Mouse (Mus musculus) cerebellum, adult 2 months (tissue): ENCODE results near the gene 4930470P17Rik. TPM values are rescaled to one million over a fixed set of nuclear protein-coding genes. Genes with fewer than 3 reads are reported as not detected.

Source experiments
- DNase-seq, 2 experiments: peaks; one replicate each; pipeline ENCODE4 v3.0.0; 2021
- H3K27ac ChIP-seq: fragments of 200-500 bp; 2 replicates; pipeline ENCODE4 v1.5.1; 2012; ENCODE audit warnings: low read length, control low read depth, inconsistent platforms; ENCODE audit not compliant: insufficient read depth
- H3K27me3 ChIP-seq: fragments of 200-500 bp; 2 replicates; pipeline ENCODE4 v1.6.1; 2012; ENCODE audit warnings: inconsistent platforms, mild to moderate bottlenecking, low read length, moderate library complexity; ENCODE audit not compliant: control insufficient read depth, insufficient read depth
- H3K4me1 ChIP-seq: fragments of 200-500 bp; 2 replicates; pipeline ENCODE4 v1.6.1; 2011; ENCODE audit warnings: low read length; ENCODE audit not compliant: control insufficient read depth, insufficient read depth
- H3K4me3 ChIP-seq: fragments of 200-500 bp; replicated peaks from 2 replicates; pipeline ENCODE3; 2011; ENCODE audit warnings: mild to moderate bottlenecking, low read depth, low read length, control low read depth; ENCODE audit not compliant: insufficient read depth
- CTCF ChIP-seq: fragments of 200-500 bp; IDR thresholded peaks from 2 replicates; pipeline ENCODE4 v1.5.1; 2011; ENCODE audit warnings: low read depth, mild to moderate bottlenecking, control low read depth, low read length, moderate library complexity, borderline replicate concordance; ENCODE audit not compliant: insufficient read depth
- POLR2A ChIP-seq: fragments of 200-500 bp; IDR thresholded peaks from 2 replicates; pipeline ENCODE4 v1.6.1; 2011; ENCODE audit warnings: low read length, control low read depth, borderline replicate concordance; ENCODE audit not compliant: insufficient read depth
- WGBS: fragments of 180-500 bp; shearing (Covaris S2); methylation state at CpG from one replicate; pipeline ENCODE4 v1.1.7; 2018; 5-methylcytosine and 5-hydroxymethylcytosine counted together
- polyA plus RNA-seq: library from polyadenylated mRNA; depleted of rRNA; stranded (reverse); fragments of >200 nt; gene quantifications from 2 replicates; pipeline ENCODE4 v1.2.3, GENCODE M21; 2012; rRNA removed

The 4930470P17Rik gene
- polyA plus RNA-seq, 1 experiment, result not detected

- 92% methylated on average over 7 of the region's 7 CpGs for WGBS
- TF ChIP-seq CTCF (no peak), POLR2A (no peak)
- H3K27ac ChIP-seq, result no peak overlapping the region
- DNase-seq, result no peak
- H3K4me3 ChIP-seq, result no peak overlapping the region
- no peaks in the 10 kb centered on the region for H3K27me3 ChIP-seq
- no peaks in the 10 kb centered on the region for H3K4me1 ChIP-seq
Observed at GRCm38 (mm10) chr2:170544950-170545349, 56.9 kb downstream of the 4930470P17Rik start.

GRCm38 (mm10) chr2:170544159-170544558 lies 57.7 kb downstream of the 4930470P17Rik start:
- 43% methylated on average over 3 of the region's 3 CpGs for WGBS
- Histone ChIP-seq H3K4me1 (no peaks in the 10 kb centered on the region), H3K27me3 (no peaks in the 10 kb centered on the region), H3K27ac (no peak overlapping the region), H3K4me3 (no peak overlapping the region)
- no peak for TF ChIP-seq CTCF
- no peak for DNase-seq

- no peak for DNase-seq
- Histone ChIP-seq H3K4me3 (no peak overlapping the region), H3K4me1 (no peaks in the 10 kb centered on the region), H3K27ac (no peak overlapping the region), H3K27me3 (no peaks in the 10 kb centered on the region)
- TF ChIP-seq POLR2A, result no peak
- no peak for TF ChIP-seq CTCF
- 82% methylated on average over 5 of the region's 5 CpGs for WGBS
Observed at GRCm38 (mm10) chr2:170543625-170544024, 58.2 kb downstream of the 4930470P17Rik start.

GRCm38 (mm10) chr2:170539211-170539610 lies 62.6 kb downstream of the 4930470P17Rik start:
- no peak for TF ChIP-seq POLR2A
- WGBS, result 37% methylated on average over 9 of the region's 9 CpGs
- H3K4me3 ChIP-seq, result no peak overlapping the region
- no peaks in the 10 kb centered on the region for H3K4me1 ChIP-seq
- no peak overlapping the region for H3K27ac ChIP-seq
- H3K27me3 ChIP-seq, result no peaks in the 10 kb centered on the region
- DNase-seq, result no peak

- H3K4me1 ChIP-seq, result no peaks in the 10 kb centered on the region
- no peak overlapping the region for H3K4me3 ChIP-seq
- no peaks in the 10 kb centered on the region; the same call in 1 of the 2 replicates for H3K27me3 ChIP-seq
- no peak for TF ChIP-seq POLR2A
- TF ChIP-seq CTCF, result no peak
- DNase-seq, result no peak
- no peak overlapping the region for H3K27ac ChIP-seq
Observed at GRCm38 (mm10) chr2:170535841-170536240, 66.0 kb downstream of the 4930470P17Rik start.

GRCm38 (mm10) chr2:170534803-170535174 lies 67.0 kb downstream of the 4930470P17Rik start:
- H3K4me3 ChIP-seq, result no peak overlapping the region
- 87% methylated on average over 11 of the region's 11 CpGs for WGBS
- no peak overlapping the region for H3K27ac ChIP-seq
- TF ChIP-seq POLR2A (no peak), CTCF (no peak)
- H3K27me3 ChIP-seq, result no peaks in the 10 kb centered on the region; the same call in 1 of the 2 replicates
- H3K4me1 ChIP-seq, result no peaks in the 10 kb centered on the region
- DNase-seq, result no peak

GRCm38 (mm10) chr2:170534116-170534802 lies 67.6 kb downstream of the 4930470P17Rik start:
- no peak for TF ChIP-seq CTCF
- no peak for TF ChIP-seq POLR2A
- 57% methylated on average over 12 of the region's 12 CpGs for whole genome bisulfite sequencing
- Histone ChIP-seq H3K27me3 (no peaks in the 10 kb centered on the region; the same call in 1 of the 2 replicates), H3K4me1 (no peaks in the 10 kb centered on the region), H3K27ac (no peak overlapping the region), H3K4me3 (no peak overlapping the region)
- DNase-seq, result no peak

- TF ChIP-seq POLR2A, result no peak
- TF ChIP-seq CTCF, result no peak
- no peaks in the 10 kb centered on the region for H3K4me1 ChIP-seq
- 94% methylated on average over 3 of the region's 3 CpGs for WGBS
- DNase-seq, result no peak
- no peak overlapping the region for H3K27ac ChIP-seq
- H3K27me3 ChIP-seq, result no peaks in the 10 kb centered on the region; the same call in 1 of the 2 replicates
- no peak overlapping the region for H3K4me3 ChIP-seq
Observed at GRCm38 (mm10) chr2:170530256-170530655, 71.6 kb downstream of the 4930470P17Rik start.

GRCm38 (mm10) chr2:170529766-170530165 lies 72.1 kb downstream of the 4930470P17Rik start:
- Histone ChIP-seq H3K4me3 (no peak overlapping the region), H3K27me3 (no peaks in the 10 kb centered on the region; the same call in 1 of the 2 replicates), H3K27ac (no peak overlapping the region), H3K4me1 (no peaks in the 10 kb centered on the region)
- no peak for DNase-seq
- TF ChIP-seq CTCF (no peak), POLR2A (no peak)
- 89% methylated on average over 7 of the region's 7 CpGs for WGBS

Other genes starting within 250 kb of the 4930470P17Rik start
- 206 and 282 TPM in 2 replicates for gene Bcas1, start 174.2 kb downstream of the 4930470P17Rik start, polyA plus RNA-seq
- gene Pfdn4, start 105.6 kb downstream of the 4930470P17Rik start, polyA plus RNA-seq, result 31.8 and 32.3 TPM in 2 replicates
- 0.08 and 0.14 TPM in 2 replicates for gene Cyp24a1, start 104.9 kb downstream of the 4930470P17Rik start, polyA plus RNA-seq
- 16.2 and 18.6 TPM in 2 replicates for gene Dok5, start 129.8 kb upstream of the 4930470P17Rik start, polyA plus RNA-seq